Mouse (Mus musculus): ENCODE measurements at regions not wholly inside any gene's neighbourhood (a gene's known extent, or its start where the extent isn't known, plus 50 kb on each side); places are given as distances from the start of the nearest gene placed in this dataset.

DNA sequence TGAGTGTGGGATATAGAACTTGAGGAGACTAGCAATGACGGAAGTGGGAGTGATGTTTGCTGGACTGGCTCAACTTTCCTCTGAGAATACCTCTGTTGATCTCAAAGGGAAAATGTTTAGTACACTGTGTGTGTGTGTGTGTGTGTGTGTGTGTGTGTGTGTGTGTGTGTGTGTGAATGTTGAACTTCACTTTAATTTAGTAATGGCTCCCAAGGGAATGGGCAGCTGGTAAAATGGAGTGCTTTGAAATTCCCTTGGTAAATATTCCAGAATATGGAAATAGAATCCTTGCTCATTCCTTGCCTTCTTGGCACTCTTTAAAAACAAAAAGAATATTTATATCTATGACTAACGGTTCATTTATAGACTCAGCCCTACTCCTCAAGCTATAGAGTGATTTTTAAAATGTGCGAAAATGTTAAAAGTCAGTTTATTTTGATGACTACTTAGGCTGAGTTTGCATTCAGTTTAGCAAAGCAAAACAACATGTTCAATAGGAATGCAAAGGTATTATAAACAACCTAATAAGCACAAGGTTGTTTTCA, 287.6 kb upstream of the Pitrm1 start:
- no peak for TF ChIP-seq CTCF (IDR thresholded peaks at IDR 0.05; ENCODE audit: low read depth, low read length)
- no peak for TF ChIP-seq GATA1 (IDR thresholded peaks at IDR 0.05; ENCODE audit: borderline replicate concordance, low read length)

All from G1E (cell line).